Mouse (Mus musculus) adrenal gland, postnatal 14 days (tissue): ENCODE results near the gene Wnt1. TPM values are rescaled to one million over a fixed set of nuclear protein-coding genes. Genes with fewer than 3 reads are reported as not detected.

ENCODE experiments used
- DNase-seq: peaks from one replicate; pipeline ENCODE4 v3.0.0; 2021; ENCODE audit warnings: mixed read lengths
- total RNA-seq: library from RNA; stranded (reverse); gene quantifications from 2 replicates; pipeline ENCODE4 v1.2.3, GENCODE M21; 2021

The Wnt1 gene
- total RNA-seq, 1 experiment from 2014 or later, result not detected

GRCm38 (mm10) chr15:98837006-98837742 is 47.5 kb downstream of the Wnt1 start:
- DNase-seq, result no peak

GRCm38 (mm10) chr15:98837743-98838103 is 48.1 kb downstream of the Wnt1 start:
- no peak for DNase-seq

- no peak for DNase-seq
These were observed 49.5 kb downstream of the Wnt1 start for GRCm38 (mm10) chr15:98839161-98839560.

GRCm38 (mm10) chr15:98839671-98840585 is 50.3 kb downstream of the Wnt1 start:
- DNase-seq, result no peak

Other genes with a start within 250 kb of the Wnt1 start
- gene Ccnt1, start 218.9 kb upstream of the Wnt1 start, total RNA-seq, result 57.0 and 57.3 TPM in 2 replicates
- 1.1 TPM in 1 of 2 replicates, not detected in the other for gene 4930415O20Rik, start 218.9 kb upstream of the Wnt1 start, total RNA-seq
- gene Adcy6, start 179.8 kb upstream of the Wnt1 start, total RNA-seq, result 73.8 and 86.1 TPM in 2 replicates
- gene Cacnb3, start 159.0 kb upstream of the Wnt1 start, total RNA-seq, result 12.0 and 18.2 TPM in 2 replicates
- gene Ddx23, start 127.0 kb upstream of the Wnt1 start, total RNA-seq, result 85.2 and 87.5 TPM in 2 replicates
- 2.1 and 3.6 TPM in 2 replicates for gene Rnd1, start 112.4 kb upstream of the Wnt1 start, total RNA-seq
- gene Ccdc65, start 81.7 kb upstream of the Wnt1 start, total RNA-seq, result 0.96 and 0.98 TPM in 2 replicates
- gene Fkbp11, start 61.7 kb upstream of the Wnt1 start, total RNA-seq, result 7.2 and 7.7 TPM in 2 replicates
- 98.5 and 104 TPM in 2 replicates for gene Arf3, start 26.6 kb upstream of the Wnt1 start, total RNA-seq
- 0.48 and 0.79 TPM in 2 replicates for gene Wnt10b, start 11.7 kb upstream of the Wnt1 start, total RNA-seq
- gene Ddn, start 19.6 kb downstream of the Wnt1 start, total RNA-seq, result 0.11 TPM in 1 of 2 replicates, not detected in the other
- gene Prkag1, start 41.7 kb downstream of the Wnt1 start, total RNA-seq, result 59.1 and 62.5 TPM in 2 replicates
- 64.0 and 66.6 TPM in 2 replicates for gene Kmt2d, start 81.3 kb downstream of the Wnt1 start, total RNA-seq
- gene Rhebl1, start 104.7 kb downstream of the Wnt1 start, total RNA-seq, result 3.0 and 3.6 TPM in 2 replicates
- 1.9 and 3.5 TPM in 2 replicates for gene Dhh, start 108.7 kb downstream of the Wnt1 start, total RNA-seq
- 21.4 and 26.3 TPM in 2 replicates for gene Lmbr1l, start 128.4 kb downstream of the Wnt1 start, total RNA-seq
- 337 and 342 TPM in 2 replicates for gene Tuba1b, start 144.7 kb downstream of the Wnt1 start, total RNA-seq
- not detected in 2 replicates for gene Gm49450, start 163.7 kb downstream of the Wnt1 start, total RNA-seq
- 124 and 185 TPM in 2 replicates for gene Tuba1a, start 163.8 kb downstream of the Wnt1 start, total RNA-seq
- 200 and 223 TPM in 2 replicates for gene Tuba1c, start 240.0 kb downstream of the Wnt1 start, total RNA-seq